Mouse (Mus musculus) testis, adult 2 months (tissue): Measurements from ENCODE around the gene Dmxl2.

Experiments used
- CTCF ChIP-seq: fragments of 200-500 bp; IDR thresholded peaks from 2 replicates; pipeline ENCODE4 v1.5.1; 2012; ENCODE audit warnings: low read depth, mild to moderate bottlenecking, inconsistent platforms, low read length, moderate library complexity; ENCODE audit not compliant: control insufficient read depth, insufficient read depth, insufficient replicate concordance
- POLR2A ChIP-seq: fragments of 200-500 bp; IDR thresholded peaks from 2 replicates; pipeline ENCODE4 v1.6.1; 2012; ENCODE audit warnings: low read depth, mild to moderate bottlenecking, inconsistent platforms, low read length, moderate library complexity; ENCODE audit not compliant: control insufficient read depth

GRCm38 (mm10) chr9:54529950-54530349 is 28.5 kb upstream of the Dmxl2 start:
- no peak for TF ChIP-seq CTCF
- TF ChIP-seq POLR2A, result no peak
